Mouse (Mus musculus): Measurements from ENCODE around the gene Map1a. TPM values are rescaled to one million over a fixed set of nuclear protein-coding genes. Genes with fewer than 3 reads are reported as not detected.

The Map1a gene
- total RNA-seq, 2 experiments from 2014 or later, result not detected

GRCm38 (mm10) chr2:121300036-121300435 lies 10.6 kb downstream of the Map1a start:
- no peak for ATAC-seq (replicated peaks; ENCODE audit: poor library complexity, severe bottlenecking)

GRCm38 (mm10) chr2:121308997-121309416 lies 19.6 kb downstream of the Map1a start:
- peak; percentile 89 for ATAC-seq (replicated peaks; ENCODE audit: poor library complexity, severe bottlenecking)

GRCm38 (mm10) chr2:121316278-121316677 lies 26.9 kb downstream of the Map1a start:
- ATAC-seq (replicated peaks; ENCODE audit: poor library complexity, severe bottlenecking), result no peak

DNA sequence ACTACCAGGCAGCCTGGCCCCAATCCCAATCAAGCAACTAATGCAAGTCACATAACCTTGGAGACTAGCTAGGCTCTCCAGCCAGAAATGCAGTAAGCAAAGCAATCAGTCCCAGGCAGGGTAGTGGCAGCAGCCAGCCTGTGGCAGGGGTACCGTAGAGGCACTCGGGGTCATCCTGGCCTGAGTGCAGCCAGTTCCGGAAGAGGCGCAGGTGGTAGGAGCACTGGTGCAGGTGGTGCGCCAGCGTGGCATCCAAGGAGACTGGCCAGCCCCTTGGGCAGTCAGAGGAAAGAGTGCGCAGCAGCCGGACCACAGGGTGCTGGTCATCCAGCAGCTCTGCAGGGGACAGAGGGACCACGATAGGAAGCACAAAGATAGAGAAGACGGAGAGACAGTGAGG lies 33.6 kb downstream of the Map1a start:
- ATAC-seq (replicated peaks; ENCODE audit: poor library complexity, severe bottlenecking), result no peak

- no peak for ATAC-seq (replicated peaks; ENCODE audit: poor library complexity, severe bottlenecking)
Observed at GRCm38 (mm10) chr2:121323693-121324470, 34.5 kb downstream of the Map1a start.

DNA sequence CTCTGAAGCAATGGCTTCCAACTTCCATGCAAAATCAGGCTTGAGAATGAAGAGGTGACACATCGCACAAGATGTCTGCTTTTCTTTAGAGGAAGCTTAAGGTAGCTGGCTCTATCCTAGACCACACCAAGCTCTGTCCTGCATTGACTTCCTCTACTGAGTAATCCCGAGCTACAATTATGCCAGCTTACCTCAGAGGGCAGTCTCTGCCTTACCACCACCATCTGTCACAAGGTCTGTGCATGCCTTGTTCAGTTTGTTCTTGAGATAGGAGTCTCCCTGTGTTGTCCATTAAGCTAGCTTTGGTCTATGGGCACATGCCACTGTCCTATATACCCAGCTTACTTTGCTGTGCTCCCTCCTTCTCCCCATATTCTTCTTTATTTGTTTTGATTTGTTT lies 40.1 kb downstream of the Map1a start:
- no peak for ATAC-seq (replicated peaks; ENCODE audit: poor library complexity, severe bottlenecking)

DNA sequence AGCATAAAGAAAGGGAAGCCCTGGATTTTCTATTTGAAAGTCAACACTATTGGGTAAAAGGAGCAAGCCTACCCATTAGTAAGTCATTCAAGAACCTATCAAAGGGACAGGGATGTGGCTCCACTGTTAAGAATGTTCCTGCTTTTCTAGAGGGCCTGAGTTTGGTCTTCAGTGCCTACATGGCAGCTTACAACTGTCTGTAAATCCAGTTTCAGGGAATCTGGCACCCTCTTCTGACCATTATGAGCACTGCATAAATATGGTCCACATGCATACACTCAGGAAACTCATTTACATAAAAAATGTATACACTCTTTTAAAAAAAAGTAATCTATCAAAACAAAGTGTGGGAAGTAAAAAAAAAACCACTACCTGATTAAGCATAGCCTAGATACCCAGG lies 49.7 kb downstream of the Map1a start:
- ATAC-seq (replicated peaks; ENCODE audit: poor library complexity, severe bottlenecking), result no peak

GRCm38 (mm10) chr2:121353156-121353555 lies 63.8 kb downstream of the Map1a start:
- no peak for ATAC-seq (replicated peaks; ENCODE audit: poor library complexity, severe bottlenecking)

DNA sequence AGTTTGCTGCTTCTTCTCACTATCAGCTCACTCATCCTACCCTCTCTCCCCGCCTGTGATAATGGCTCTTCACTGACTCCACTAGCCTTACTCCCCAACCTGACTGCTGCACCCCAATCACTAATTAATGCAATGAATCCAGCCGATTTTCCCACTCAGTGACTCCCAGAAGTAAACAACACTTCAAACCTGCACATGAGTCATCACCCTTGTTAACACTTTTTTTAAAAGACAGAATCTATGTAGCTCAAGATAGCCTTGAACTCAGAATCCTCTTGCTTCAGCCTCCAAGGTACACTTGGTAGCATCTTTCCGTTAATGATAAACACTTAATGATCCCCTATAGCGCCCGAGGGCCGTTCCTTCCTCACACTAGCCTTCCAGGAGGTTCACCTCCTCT lies 65.0 kb downstream of the Map1a start:
- ATAC-seq (replicated peaks; ENCODE audit: poor library complexity, severe bottlenecking), result no peak

DNA sequence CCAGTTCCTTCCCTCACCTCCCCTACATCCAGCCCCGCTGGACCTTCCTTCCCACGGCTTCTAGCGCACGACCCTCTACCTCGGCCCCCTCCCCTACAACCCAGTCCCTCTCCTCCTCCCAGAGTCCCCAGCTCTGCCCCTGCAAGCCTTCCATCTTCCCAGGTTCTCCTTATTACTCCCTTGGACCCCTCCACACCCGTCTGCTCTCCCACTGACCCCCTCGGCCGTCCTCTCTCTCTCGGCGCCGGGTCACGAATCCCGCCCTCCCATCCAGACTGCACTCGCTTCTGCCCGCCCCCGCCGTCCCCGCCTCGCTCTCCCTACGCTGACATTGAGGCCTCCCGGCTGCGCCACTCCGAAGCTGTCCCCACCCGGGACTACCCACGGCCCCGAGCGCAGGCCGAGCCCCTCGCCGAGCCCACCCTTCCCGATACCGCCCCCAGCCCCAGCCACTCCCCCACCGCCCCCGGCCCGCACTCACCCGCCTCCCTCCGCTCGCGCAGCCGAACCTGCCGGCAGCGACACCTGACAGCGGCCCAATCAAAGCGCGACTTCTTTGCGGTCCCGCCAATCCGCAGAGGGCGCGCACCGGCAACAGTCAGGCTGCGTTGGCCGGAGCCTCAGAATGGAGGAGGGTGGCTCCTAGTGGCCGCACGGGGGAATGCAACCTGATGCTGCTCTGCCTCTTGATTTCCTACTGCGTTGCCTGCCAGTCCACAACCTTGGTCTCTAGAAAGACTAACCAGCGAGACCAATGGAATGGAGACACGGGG lies 65.6 kb downstream of the Map1a start, which contains the start of gene Ppip5k1:
Ppip5k1 (minus strand) TSS at position 577 of the 773 bp plus-strand sequence.
- ATAC-seq (replicated peaks; ENCODE audit: poor library complexity, severe bottlenecking), result peak; percentile 97

DNA sequence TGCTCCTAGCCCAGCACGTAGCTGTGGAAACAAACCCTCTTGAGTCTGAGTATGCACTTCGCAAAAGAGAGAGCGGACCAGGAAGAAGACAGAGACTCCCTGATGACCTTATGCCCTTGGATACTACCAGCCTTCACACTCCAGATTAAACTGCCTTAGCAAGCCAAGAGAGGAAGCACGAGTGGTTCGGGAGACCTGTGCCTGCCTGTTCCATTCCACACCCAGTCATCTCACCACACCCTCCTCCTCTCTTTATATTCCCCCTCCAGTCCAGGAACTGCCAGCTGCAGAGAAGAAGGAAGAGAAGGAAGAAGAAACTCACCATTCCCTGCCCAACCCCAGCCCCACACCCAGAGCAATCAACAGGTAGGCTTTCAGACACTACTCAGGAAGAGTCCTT lies 68.1 kb downstream of the Map1a start, which contains the start of gene Ckmt1:
Ckmt1 (plus strand) TSS at position 221 of the 400 bp plus-strand sequence.
- ATAC-seq (replicated peaks; ENCODE audit: poor library complexity, severe bottlenecking), result no peak

DNA sequence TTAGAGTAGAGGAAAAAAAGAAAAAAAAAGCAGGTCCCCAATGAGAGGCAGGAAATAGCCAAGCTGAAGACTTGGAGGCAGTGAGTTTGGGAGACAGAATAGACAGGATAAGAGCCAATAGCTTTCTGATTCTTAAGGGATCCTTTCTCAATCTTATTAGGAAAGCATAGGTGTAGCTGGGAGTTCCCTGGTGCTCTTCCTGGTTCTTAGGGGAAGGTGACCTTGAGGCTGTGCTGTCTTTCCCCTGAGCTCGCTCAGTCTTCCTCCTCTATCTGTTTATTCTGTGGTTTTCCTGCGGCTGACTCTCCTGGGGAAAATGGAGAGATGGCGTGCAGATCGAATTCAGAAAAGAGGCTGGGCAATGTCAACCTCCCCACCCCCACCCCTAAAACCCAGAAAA lies 68.6 kb downstream of the Map1a start:
- ATAC-seq (replicated peaks; ENCODE audit: poor library complexity, severe bottlenecking), result no peak

DNA sequence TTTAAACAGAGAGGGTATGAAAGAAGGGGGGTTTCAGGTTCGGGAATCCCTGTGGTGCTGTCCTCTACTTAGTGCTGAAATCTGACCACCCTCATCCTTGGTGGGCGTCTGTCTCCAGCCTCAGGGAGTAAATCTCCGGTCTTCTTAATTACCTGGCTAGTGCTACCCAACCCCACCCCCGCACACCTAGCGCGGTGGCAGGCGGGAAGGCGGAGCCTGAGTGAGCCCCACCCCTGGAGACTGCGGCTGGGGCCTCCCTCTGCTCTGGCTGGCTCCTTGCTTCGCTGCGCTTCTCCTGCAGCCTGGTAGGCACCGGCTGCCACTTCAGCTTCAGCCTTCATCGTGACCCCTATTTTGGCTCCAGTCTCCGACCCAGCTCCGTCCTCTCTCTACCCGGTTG lies 69.0 kb downstream of the Map1a start:
- no peak for ATAC-seq (replicated peaks; ENCODE audit: poor library complexity, severe bottlenecking)

GRCm38 (mm10) chr2:121359461-121359860 lies 70.1 kb downstream of the Map1a start:
- ATAC-seq (replicated peaks; ENCODE audit: poor library complexity, severe bottlenecking), result no peak

Other genes with a start within 250 kb of the Map1a start
- not detected in 2 replicates for gene Tgm5, start 203.8 kb upstream of the Map1a start, total RNA-seq (2014; fragmentation: Nextera tagmentation)
- not detected in 2 replicates for gene Tgm5, start 203.8 kb upstream of the Map1a start, total RNA-seq (2017)
- not detected in 2 replicates for gene Tgm7, start 179.8 kb upstream of the Map1a start, total RNA-seq (2014; fragmentation: Nextera tagmentation)
- gene Tgm7, start 179.8 kb upstream of the Map1a start, total RNA-seq (2017), result not detected in 2 replicates
- 10.4 and 17.9 TPM in 2 replicates for gene Adal, start 149.2 kb upstream of the Map1a start, total RNA-seq (2014; fragmentation: Nextera tagmentation)
- gene Adal, start 149.2 kb upstream of the Map1a start, total RNA-seq (2017), result 9.0 and 9.2 TPM in 2 replicates
- gene Lcmt2, start 148.9 kb upstream of the Map1a start, total RNA-seq (2014; fragmentation: Nextera tagmentation), result 6.6 and 9.7 TPM in 2 replicates
- 6.6 and 7.3 TPM in 2 replicates for gene Lcmt2, start 148.9 kb upstream of the Map1a start, total RNA-seq (2017)
- gene Tubgcp4, start 118.9 kb upstream of the Map1a start, total RNA-seq (2014; fragmentation: Nextera tagmentation), result 48.4 and 60.8 TPM in 2 replicates
- 27.0 and 36.1 TPM in 2 replicates for gene Tubgcp4, start 118.9 kb upstream of the Map1a start, total RNA-seq (2017)
- 14.1 and 21.9 TPM in 2 replicates for gene Zscan29, start 118.5 kb upstream of the Map1a start, total RNA-seq (2014; fragmentation: Nextera tagmentation)
- gene Zscan29, start 118.5 kb upstream of the Map1a start, total RNA-seq (2017), result 23.0 and 23.8 TPM in 2 replicates
- gene Trp53bp1, start 18.2 kb upstream of the Map1a start, total RNA-seq (2014; fragmentation: Nextera tagmentation), result 30.9 and 43.3 TPM in 2 replicates
- gene Trp53bp1, start 18.2 kb upstream of the Map1a start, total RNA-seq (2017), result 33.3 and 43.6 TPM in 2 replicates
- gene Ppip5k1, start 65.8 kb downstream of the Map1a start, total RNA-seq (2014; fragmentation: Nextera tagmentation), result 11.0 and 15.1 TPM in 2 replicates
- 8.4 and 10.3 TPM in 2 replicates for gene Ppip5k1, start 65.8 kb downstream of the Map1a start, total RNA-seq (2017)
- gene Ckmt1, start 68.1 kb downstream of the Map1a start, total RNA-seq (2014; fragmentation: Nextera tagmentation), result not detected in 2 replicates
- not detected in 2 replicates for gene Ckmt1, start 68.1 kb downstream of the Map1a start, total RNA-seq (2017)
- gene Strc, start 97.6 kb downstream of the Map1a start, total RNA-seq (2014; fragmentation: Nextera tagmentation), result not detected in 2 replicates
- gene Strc, start 97.6 kb downstream of the Map1a start, total RNA-seq (2017), result not detected in 2 replicates
- 315 and 355 TPM in 2 replicates for gene Pdia3, start 124.2 kb downstream of the Map1a start, total RNA-seq (2014; fragmentation: Nextera tagmentation)
- gene Pdia3, start 124.2 kb downstream of the Map1a start, total RNA-seq (2017), result 423 and 509 TPM in 2 replicates
- gene Catsper2, start 124.2 kb downstream of the Map1a start, total RNA-seq (2014; fragmentation: Nextera tagmentation), result 1.3 TPM in 2 replicates
- 1.8 and 1.9 TPM in 2 replicates for gene Catsper2, start 124.2 kb downstream of the Map1a start, total RNA-seq (2017)
- not detected in 2 replicates for gene Ell3, start 154.7 kb downstream of the Map1a start, total RNA-seq (2014; fragmentation: Nextera tagmentation)
- not detected in 2 replicates for gene Ell3, start 154.7 kb downstream of the Map1a start, total RNA-seq (2017)
- 530 and 577 TPM in 2 replicates for gene Serf2, start 159.6 kb downstream of the Map1a start, total RNA-seq (2014; fragmentation: Nextera tagmentation)
- gene Serf2, start 159.6 kb downstream of the Map1a start, total RNA-seq (2017), result 211 and 218 TPM in 2 replicates
- gene Hypk, start 163.7 kb downstream of the Map1a start, total RNA-seq (2014; fragmentation: Nextera tagmentation), result 103 and 133 TPM in 2 replicates
- 78.2 and 90.6 TPM in 2 replicates for gene Hypk, start 163.7 kb downstream of the Map1a start, total RNA-seq (2017)
- gene Serinc4, start 167.2 kb downstream of the Map1a start, total RNA-seq (2014; fragmentation: Nextera tagmentation), result not detected in 2 replicates
- 0.26 and 0.60 TPM in 2 replicates for gene Serinc4, start 167.2 kb downstream of the Map1a start, total RNA-seq (2017)
- 23.3 and 30.9 TPM in 2 replicates for gene Mfap1b, start 184.5 kb downstream of the Map1a start, total RNA-seq (2014; fragmentation: Nextera tagmentation)
- gene Mfap1b, start 184.5 kb downstream of the Map1a start, total RNA-seq (2017), result 45.9 and 52.2 TPM in 2 replicates
- 23.3 and 24.5 TPM in 2 replicates for gene Mfap1a, start 217.1 kb downstream of the Map1a start, total RNA-seq (2014; fragmentation: Nextera tagmentation)
- gene Mfap1a, start 217.1 kb downstream of the Map1a start, total RNA-seq (2017), result 36.3 and 46.9 TPM in 2 replicates
- gene Wdr76, start 217.1 kb downstream of the Map1a start, total RNA-seq (2014; fragmentation: Nextera tagmentation), result 34.1 and 39.1 TPM in 2 replicates
- 33.9 and 38.7 TPM in 2 replicates for gene Wdr76, start 217.1 kb downstream of the Map1a start, total RNA-seq (2017)